Mouse (Mus musculus) neural tube, embryonic 13.5 days (tissue): ENCODE measurements around the gene Fbxl7. TPM values are rescaled to one million over a fixed set of nuclear protein-coding genes. Genes with fewer than 3 reads are reported as not detected.

Source experiments
- ATAC-seq: fragments of 200-750 bp; cut with Nextera tagmentation; 2 replicates; pipeline ENCODE4 v1.8.0; 2017; ENCODE audit warnings: low read depth, mild to moderate bottlenecking, moderate TSS enrichment, moderate library complexity
- H3K27ac ChIP-seq: fragments of 300-500 bp; sonication (generic); replicated peaks from 2 replicates; pipeline ENCODE4 v1.5.1; 2015; ENCODE audit warnings: moderate library complexity, mild to moderate bottlenecking, inconsistent platforms
- H3K27me3 ChIP-seq: fragments of 300-500 bp; sonication (generic); 2 replicates; pipeline ENCODE4 v1.6.1; 2015; ENCODE audit warnings: mild to moderate bottlenecking, inconsistent platforms
- H3K36me3 ChIP-seq: fragments of 300-500 bp; sonication (generic); 2 replicates; pipeline ENCODE4 v1.6.1; 2015; ENCODE audit warnings: mild to moderate bottlenecking, inconsistent platforms
- H3K4me1 ChIP-seq: fragments of 300-500 bp; sonication (generic); replicated peaks from 2 replicates; pipeline ENCODE4 v1.6.1; 2015; ENCODE audit warnings: inconsistent platforms
- H3K4me2 ChIP-seq: fragments of 300-500 bp; sonication (generic); 2 replicates; pipeline ENCODE4 v1.6.1; 2015; ENCODE audit warnings: inconsistent platforms, mild to moderate bottlenecking, moderate library complexity
- H3K4me3 ChIP-seq: fragments of 300-500 bp; sonication (generic); 2 replicates; pipeline ENCODE4 v1.5.1; 2015; ENCODE audit warnings: mild to moderate bottlenecking, inconsistent platforms
- H3K9ac ChIP-seq: fragments of 300-500 bp; sonication (generic); 2 replicates; pipeline ENCODE4 v1.6.1; 2015; ENCODE audit warnings: moderate library complexity, mild to moderate bottlenecking, inconsistent platforms
- H3K9me3 ChIP-seq: fragments of 300-500 bp; sonication (generic); 2 replicates; pipeline ENCODE4 v1.6.1; 2016; ENCODE audit warnings: inconsistent platforms
- WGBS: fragments of 180-500 bp; shearing (Covaris S2); methylation state at CpG from one replicate; pipeline ENCODE4 v1.1.7; 2015; 5-methylcytosine and 5-hydroxymethylcytosine counted together
- polyA plus RNA-seq: library from polyadenylated mRNA; unstranded; fragments of >200 nt; fragmentation: Nextera tagmentation; extraction: Ambion mirVana; gene quantifications from 2 replicates; pipeline ENCODE4 v1.2.1, GENCODE M21; 2015

Fbxl7 gene
- polyA plus RNA-seq, 1 experiment from 2014 or later, result 12.6 TPM

DNA sequence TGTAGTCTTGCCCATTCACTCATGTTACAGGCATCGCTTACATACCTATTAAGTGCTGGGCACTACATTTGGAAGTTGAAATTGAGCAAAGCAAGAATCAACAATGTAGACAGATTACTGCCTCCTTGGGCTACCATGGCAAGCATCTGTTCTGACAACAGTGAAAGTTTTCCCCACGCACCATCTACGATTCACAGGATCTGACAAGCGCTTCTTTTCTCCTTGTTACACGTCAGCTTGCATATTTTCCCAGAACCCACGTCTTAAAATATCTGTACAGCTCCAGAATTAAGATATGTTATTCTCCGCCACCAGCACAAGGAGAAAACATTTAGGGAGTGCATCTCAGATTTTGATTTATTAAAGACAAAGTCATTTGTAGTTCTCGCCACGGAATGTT is 213.1 kb downstream of the Fbxl7 start:
- H3K36me3 ChIP-seq, result no peaks in the 10 kb centered on the region
- H3K27ac ChIP-seq, result no peak overlapping the region
- no peak overlapping the region for H3K4me3 ChIP-seq
- no peak for ATAC-seq
- no peak overlapping the region for H3K9ac ChIP-seq
- no peaks in the 10 kb centered on the region for H3K4me1 ChIP-seq
- no peaks in the 10 kb centered on the region for H3K9me3 ChIP-seq
- WGBS, result 86% methylated on average over 9 of the region's 9 CpGs
- H3K27me3 ChIP-seq, result no peaks in the 10 kb centered on the region
- no peak overlapping the region for H3K4me2 ChIP-seq

DNA sequence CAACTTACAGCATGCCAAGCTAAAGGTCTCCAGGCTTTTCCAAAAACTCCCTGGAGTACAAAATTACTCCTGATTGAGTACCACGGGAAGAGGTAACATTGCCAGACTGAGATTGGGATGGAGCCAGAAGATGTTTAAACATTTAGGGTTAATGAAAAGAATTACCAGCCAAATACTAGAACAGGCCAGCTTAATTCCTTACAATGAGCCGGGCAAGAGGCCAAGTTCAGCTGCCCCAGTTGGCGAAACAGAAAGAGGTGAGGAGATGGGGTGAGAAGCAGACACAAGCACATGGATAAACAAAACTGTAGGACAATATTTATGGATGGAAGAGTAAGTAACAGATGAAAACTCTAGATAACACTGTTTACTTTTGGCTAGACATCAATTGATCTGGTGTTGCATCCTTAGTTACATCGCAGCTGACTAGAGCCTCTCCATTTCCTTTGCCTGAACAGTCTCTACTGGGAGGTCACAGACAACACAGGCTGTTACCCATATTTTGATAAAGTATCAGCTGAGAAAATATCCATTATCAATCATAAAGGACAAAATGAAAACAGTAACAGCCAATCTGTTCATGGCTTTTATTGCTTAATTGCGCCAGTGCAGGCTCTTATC is 222.0 kb downstream of the Fbxl7 start:
- WGBS, result 73% methylated on average over 5 of the region's 5 CpGs
- H3K4me1 ChIP-seq, result peaks cover 8% of the 10 kb centered on the region; the same call in 1 of the 2 replicates
- H3K4me3 ChIP-seq, result no peak overlapping the region
- H3K27ac ChIP-seq, result no peak overlapping the region
- no peaks in the 10 kb centered on the region for H3K36me3 ChIP-seq
- H3K27me3 ChIP-seq, result no peaks in the 10 kb centered on the region
- H3K4me2 ChIP-seq, result no peak overlapping the region
- H3K9ac ChIP-seq, result no peak overlapping the region
- ATAC-seq, result no peak; the same call in 1 of the 2 replicates
- H3K9me3 ChIP-seq, result no peaks in the 10 kb centered on the region

DNA sequence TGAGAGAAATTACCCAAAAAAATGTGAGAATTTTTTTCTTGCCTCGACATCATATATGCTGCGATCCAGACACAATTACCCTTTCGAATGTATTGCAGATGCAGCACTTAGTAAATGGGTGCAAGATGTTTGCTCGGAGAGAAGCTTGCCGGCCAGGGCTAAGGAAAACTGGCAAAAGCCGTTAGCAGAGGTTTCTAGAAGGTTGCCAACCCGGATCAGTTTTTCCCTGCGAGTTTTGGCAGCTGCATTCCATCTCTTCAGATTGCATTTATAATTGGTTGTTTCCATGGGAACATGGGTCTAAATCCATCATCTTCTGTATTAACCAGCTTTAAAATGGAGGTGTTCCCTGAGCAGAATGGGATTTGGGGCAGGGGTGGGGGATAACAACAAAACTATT is 240.4 kb downstream of the Fbxl7 start:
- H3K4me1 ChIP-seq, result 0 out of 2 replicates have a peak, but pooled peaks cover 2% of the 10 kb centered on the region
- H3K27me3 ChIP-seq, result no peaks in the 10 kb centered on the region
- H3K9me3 ChIP-seq, result no peaks in the 10 kb centered on the region
- H3K36me3 ChIP-seq, result no peaks in the 10 kb centered on the region
- H3K4me2 ChIP-seq, result no peak overlapping the region
- no peak for ATAC-seq
- no peak overlapping the region for H3K4me3 ChIP-seq
- no peak overlapping the region for H3K9ac ChIP-seq
- no peak overlapping the region for H3K27ac ChIP-seq
- 77% methylated on average over 8 of the region's 8 CpGs for WGBS

DNA sequence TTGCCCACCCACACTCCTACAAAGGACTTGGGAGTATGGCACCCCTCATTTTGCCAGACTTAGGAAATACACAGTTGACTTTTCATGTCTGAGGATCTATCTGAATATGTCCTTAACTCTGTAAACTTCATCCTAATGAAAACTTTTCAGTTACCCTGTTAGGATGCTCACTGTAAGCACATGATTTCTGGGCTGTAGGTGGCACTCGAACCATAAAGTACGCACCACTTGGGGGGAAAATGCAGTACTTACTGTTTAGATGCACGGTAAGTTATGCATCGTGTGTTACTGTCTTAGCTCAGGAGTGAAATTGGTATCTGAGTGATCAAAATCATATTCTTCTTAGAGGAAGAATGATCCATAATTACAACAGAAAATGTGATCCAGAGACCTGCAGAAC is 252.8 kb downstream of the Fbxl7 start:
- H3K9ac ChIP-seq, result no peak overlapping the region
- H3K9me3 ChIP-seq, result no peaks in the 10 kb centered on the region
- no peak for ATAC-seq
- H3K36me3 ChIP-seq, result no peaks in the 10 kb centered on the region
- 90% methylated on average over 4 of the region's 4 CpGs for WGBS
- peaks cover 11% of the 10 kb centered on the region for H3K4me1 ChIP-seq
- H3K4me2 ChIP-seq, result no peak overlapping the region
- no peaks in the 10 kb centered on the region for H3K27me3 ChIP-seq
- no peak overlapping the region for H3K4me3 ChIP-seq
- no peak overlapping the region for H3K27ac ChIP-seq

DNA sequence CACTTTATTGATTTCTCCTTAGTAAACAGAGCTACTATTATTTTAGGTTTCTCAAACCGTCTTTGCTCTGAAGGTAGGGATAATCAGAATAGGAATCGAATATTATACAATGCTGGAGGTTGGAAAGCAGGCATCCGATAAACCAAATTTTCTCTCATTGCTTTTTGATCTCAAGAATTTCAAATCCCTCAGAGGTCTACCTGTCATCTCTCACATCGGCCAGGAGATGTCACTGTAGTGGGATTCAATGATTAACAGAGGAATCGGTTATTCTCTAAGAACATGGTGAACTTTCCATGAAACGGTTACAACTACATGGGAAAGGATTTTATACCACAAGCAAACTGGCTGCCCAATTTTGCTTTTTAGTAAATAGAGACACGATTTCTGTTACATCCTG is 255.7 kb downstream of the Fbxl7 start:
- no peaks in the 10 kb centered on the region for H3K9me3 ChIP-seq
- H3K27me3 ChIP-seq, result no peaks in the 10 kb centered on the region
- H3K27ac ChIP-seq, result no peak overlapping the region
- H3K36me3 ChIP-seq, result no peaks in the 10 kb centered on the region
- peaks cover 11% of the 10 kb centered on the region for H3K4me1 ChIP-seq
- H3K4me2 ChIP-seq, result no peak overlapping the region
- ATAC-seq, result no peak
- H3K9ac ChIP-seq, result no peak overlapping the region
- no peak overlapping the region for H3K4me3 ChIP-seq
- 71% methylated on average over 7 of the region's 7 CpGs for WGBS

DNA sequence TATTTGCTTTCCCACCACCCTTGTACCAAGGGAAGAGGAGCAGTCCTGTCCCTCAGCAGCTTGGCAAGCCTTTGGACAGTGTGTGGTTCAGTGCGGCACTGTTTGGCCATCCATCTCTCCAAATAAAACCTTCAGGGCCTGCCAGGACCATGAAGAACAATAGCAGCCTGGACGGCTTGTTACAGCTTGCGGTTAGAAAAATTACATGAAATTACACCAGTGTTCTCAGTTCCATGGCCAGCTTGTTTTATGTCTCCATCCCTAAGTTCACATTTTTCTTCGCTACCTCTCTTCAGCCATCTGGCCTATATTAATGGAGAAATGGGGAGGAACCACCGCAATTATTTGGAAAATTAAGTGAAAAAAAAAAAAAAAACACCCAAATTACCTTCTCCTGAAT is 259.8 kb downstream of the Fbxl7 start:
- H3K27ac ChIP-seq, result no peak overlapping the region
- no peak for ATAC-seq
- H3K9ac ChIP-seq, result no peak overlapping the region
- no peaks in the 10 kb centered on the region for H3K9me3 ChIP-seq
- no peak overlapping the region for H3K4me3 ChIP-seq
- no peaks in the 10 kb centered on the region for H3K36me3 ChIP-seq
- 67% methylated on average over 5 of the region's 5 CpGs for WGBS
- peaks cover 11% of the 10 kb centered on the region for H3K4me1 ChIP-seq
- H3K27me3 ChIP-seq, result no peaks in the 10 kb centered on the region
- no peak overlapping the region for H3K4me2 ChIP-seq

DNA sequence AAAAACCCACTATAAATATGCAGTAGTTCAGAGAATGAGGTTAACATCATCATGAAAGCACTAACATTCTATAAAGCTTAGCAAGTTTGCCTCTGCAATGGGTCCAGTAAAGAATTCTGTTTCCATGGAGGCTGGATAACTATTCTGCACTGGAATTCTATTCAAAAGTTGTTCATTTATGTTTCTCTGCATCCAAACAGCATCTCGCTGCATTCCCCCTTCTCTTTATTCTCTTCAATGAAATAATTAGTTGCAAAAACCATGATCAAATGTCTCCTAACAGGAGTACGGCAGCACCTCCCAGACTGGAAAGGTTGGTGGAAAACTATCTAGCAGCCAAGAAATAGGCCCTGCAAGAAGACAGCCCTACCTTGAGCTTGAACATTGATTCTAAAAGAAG is 267.2 kb downstream of the Fbxl7 start:
- Histone ChIP-seq H3K4me3 (no peak overlapping the region), H3K9me3 (no peaks in the 10 kb centered on the region), H3K4me2 (no peak overlapping the region), H3K4me1 (no peaks in the 10 kb centered on the region; the same call in 1 of the 2 replicates), H3K27ac (no peak overlapping the region), H3K27me3 (no peaks in the 10 kb centered on the region), H3K36me3 (no peaks in the 10 kb centered on the region), H3K9ac (no peak overlapping the region)
- whole genome bisulfite sequencing, result 52% methylated on average over 2 of the region's 2 CpGs
- no peak for ATAC-seq

DNA sequence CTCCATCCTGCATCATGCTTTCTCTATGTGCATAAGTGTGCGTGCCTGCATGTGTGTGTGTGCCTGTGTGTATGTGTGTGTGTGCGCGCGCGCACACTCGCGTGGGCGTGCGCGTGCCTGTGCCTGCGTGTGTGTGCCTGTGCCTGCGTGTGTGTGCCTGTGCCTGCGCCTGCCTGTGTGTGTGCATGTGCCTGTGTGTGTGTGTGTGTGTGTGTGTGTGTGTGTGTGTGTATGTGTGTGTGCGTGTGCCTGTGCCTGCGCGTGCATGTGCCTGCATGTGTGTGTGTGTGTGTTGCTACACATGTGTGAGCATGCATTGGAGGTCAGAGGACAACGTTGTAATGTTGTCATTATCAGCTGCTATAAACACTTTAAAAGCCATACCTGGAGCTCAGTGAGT is 272.1 kb downstream of the Fbxl7 start:
- WGBS, result 95% methylated on average over 17 of the region's 17 CpGs
- H3K9me3 ChIP-seq, result no peaks in the 10 kb centered on the region
- no peaks in the 10 kb centered on the region for H3K27me3 ChIP-seq
- H3K4me2 ChIP-seq, result no peak overlapping the region
- H3K27ac ChIP-seq, result no peak overlapping the region
- no peaks in the 10 kb centered on the region for H3K36me3 ChIP-seq
- H3K4me1 ChIP-seq, result peaks cover 10% of the 10 kb centered on the region
- no peak overlapping the region for H3K4me3 ChIP-seq
- no peak overlapping the region for H3K9ac ChIP-seq
- ATAC-seq, result no peak

DNA sequence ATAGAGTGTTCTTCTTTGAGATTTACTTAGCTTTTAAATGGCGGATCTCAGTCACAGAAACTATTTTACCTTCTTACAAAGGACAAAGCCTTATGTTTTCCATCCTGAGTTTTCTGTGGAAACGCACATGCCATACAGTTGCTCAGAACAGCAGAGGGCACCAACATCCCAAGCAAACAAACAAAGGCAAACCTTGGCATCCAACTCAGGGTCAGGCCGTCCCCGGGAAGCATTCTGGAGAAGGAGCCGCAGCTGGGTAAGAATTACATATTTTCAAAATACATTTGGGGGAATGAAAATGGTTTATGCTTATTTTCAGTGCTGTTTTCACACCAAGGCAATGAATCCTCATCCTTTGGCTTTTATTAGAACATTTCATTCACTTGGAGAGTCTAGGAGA is 275.1 kb downstream of the Fbxl7 start:
- no peaks in the 10 kb centered on the region for H3K9me3 ChIP-seq
- H3K27me3 ChIP-seq, result no peaks in the 10 kb centered on the region
- no peak overlapping the region for H3K27ac ChIP-seq
- peaks cover 10% of the 10 kb centered on the region for H3K4me1 ChIP-seq
- no peak overlapping the region for H3K4me3 ChIP-seq
- no peak overlapping the region for H3K9ac ChIP-seq
- ATAC-seq, result peak; percentile 80; the same call in 1 of the 2 replicates
- no peak overlapping the region for H3K4me2 ChIP-seq
- H3K36me3 ChIP-seq, result no peaks in the 10 kb centered on the region
- WGBS, result 42% methylated on average over 5 of the region's 5 CpGs

DNA sequence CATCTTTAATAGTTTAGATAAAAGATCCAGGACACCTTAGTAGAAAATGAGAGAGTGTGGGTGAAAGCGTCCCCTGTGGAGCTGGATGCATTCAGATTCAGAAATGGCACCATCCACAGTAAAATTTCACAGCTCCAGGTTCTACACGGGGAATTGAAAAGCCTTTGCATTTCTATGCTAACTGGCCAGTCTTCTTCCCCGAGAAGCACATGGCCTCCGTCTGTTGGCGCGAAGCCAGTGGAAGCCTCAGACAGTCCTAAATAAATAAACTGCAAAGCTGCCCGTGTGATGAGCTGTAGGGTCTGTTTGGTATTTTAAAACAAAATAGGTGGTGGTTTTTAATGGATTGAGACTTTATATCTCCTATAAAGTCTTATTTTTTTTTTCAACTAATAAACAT is 276.2 kb downstream of the Fbxl7 start:
- no peak overlapping the region for H3K4me2 ChIP-seq
- no peaks in the 10 kb centered on the region for H3K36me3 ChIP-seq
- peaks cover 10% of the 10 kb centered on the region for H3K4me1 ChIP-seq
- no peak overlapping the region for H3K9ac ChIP-seq
- H3K27ac ChIP-seq, result no peak overlapping the region
- no peaks in the 10 kb centered on the region for H3K27me3 ChIP-seq
- peak; percentile 52; the same call in 1 of the 2 replicates for ATAC-seq
- 40% methylated on average over 7 of the region's 7 CpGs for WGBS
- H3K9me3 ChIP-seq, result no peaks in the 10 kb centered on the region
- H3K4me3 ChIP-seq, result no peak overlapping the region

DNA sequence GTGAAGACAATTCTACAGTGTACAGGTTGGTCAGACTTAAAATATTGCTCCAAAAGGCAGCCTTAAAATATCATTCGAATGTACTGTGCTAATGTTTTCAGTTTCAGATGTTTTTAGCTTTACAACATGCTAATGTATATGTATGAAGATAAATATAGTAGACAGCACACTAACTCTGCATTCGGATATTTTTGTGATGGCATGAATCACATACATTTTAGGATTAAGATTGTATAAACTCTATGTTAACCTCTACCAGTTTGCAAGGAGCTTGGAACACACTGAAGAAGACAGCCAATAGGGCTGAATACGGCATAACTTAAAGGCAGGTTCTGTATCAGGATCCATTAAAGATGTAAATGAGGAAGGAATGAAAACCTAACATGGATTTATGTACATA is 299.1 kb downstream of the Fbxl7 start:
- H3K4me1 ChIP-seq, result no peaks in the 10 kb centered on the region
- H3K4me2 ChIP-seq, result no peak overlapping the region
- no peaks in the 10 kb centered on the region for H3K27me3 ChIP-seq
- no peak overlapping the region for H3K9ac ChIP-seq
- no peak overlapping the region for H3K27ac ChIP-seq
- no peak overlapping the region for H3K4me3 ChIP-seq
- H3K9me3 ChIP-seq, result no peaks in the 10 kb centered on the region
- no peaks in the 10 kb centered on the region for H3K36me3 ChIP-seq
- ATAC-seq, result no peak
- 93% methylated on average over 3 of the region's 3 CpGs for WGBS

DNA sequence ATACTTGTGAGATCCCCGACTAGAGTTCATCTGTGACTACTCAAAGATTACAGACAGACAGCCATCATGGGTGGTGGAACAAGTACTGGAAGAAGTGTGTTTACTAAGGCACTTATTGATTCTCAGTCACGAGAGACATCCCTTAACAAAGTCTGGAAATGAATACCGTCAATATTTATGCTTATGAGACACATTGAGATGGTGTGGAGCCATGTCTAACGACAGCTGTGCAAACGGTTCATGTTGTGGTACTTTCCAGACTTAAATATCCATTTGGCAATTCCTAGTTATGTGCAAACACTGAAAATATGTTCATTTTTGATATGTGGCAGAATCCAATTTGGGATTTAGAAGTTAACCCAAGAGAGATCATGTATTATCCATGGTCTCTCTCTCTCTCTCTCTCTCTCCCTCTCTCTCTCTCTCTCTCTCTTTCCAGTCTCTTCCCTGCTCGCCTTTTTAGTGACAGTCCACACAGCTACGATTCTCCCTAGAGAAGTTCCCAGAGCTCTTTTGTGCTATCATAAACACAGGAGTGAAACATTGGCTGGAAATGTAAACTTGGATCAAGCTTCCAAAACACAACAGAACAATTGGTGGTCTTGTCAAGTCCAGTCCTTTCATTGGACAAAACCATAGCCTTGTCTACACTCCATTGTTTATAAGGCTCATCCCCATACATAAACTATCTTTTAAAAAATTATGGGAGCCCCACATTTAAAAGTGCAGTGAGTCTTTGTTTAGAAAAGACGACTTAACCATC is 315.3 kb downstream of the Fbxl7 start:
- Histone ChIP-seq H3K4me2 (no peak overlapping the region), H3K27me3 (no peaks in the 10 kb centered on the region), H3K9me3 (no peaks in the 10 kb centered on the region), H3K27ac (no peak overlapping the region), H3K36me3 (no peaks in the 10 kb centered on the region), H3K9ac (no peak overlapping the region), H3K4me3 (no peak overlapping the region), H3K4me1 (no peaks in the 10 kb centered on the region)
- WGBS, result 82% methylated on average over 8 of the region's 8 CpGs
- ATAC-seq, result no peak

DNA sequence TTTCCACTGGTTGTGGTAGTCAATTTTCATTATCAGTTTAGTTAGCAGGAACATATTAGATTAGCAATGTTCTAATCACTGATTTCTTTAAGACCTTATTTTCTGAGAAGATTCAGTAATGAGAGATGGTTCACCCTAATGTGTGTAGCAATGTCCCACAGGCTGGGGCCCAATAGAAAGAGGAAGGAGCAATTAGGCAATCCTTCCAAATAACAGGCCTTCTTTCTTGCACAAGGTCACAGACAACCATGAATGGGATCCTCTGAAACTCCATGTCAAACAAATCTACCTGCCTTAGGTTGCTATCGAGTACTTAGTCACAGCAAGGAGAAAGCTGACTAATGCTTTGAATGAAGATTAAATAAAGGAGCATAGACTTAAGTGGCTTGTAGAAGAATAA is 316.9 kb downstream of the Fbxl7 start:
- WGBS, result 86% methylated on average over 1 of the region's 1 CpGs
- no peak overlapping the region for H3K4me2 ChIP-seq
- H3K9me3 ChIP-seq, result no peaks in the 10 kb centered on the region
- no peak for ATAC-seq
- H3K27ac ChIP-seq, result no peak overlapping the region
- H3K36me3 ChIP-seq, result no peaks in the 10 kb centered on the region
- no peaks in the 10 kb centered on the region for H3K27me3 ChIP-seq
- H3K9ac ChIP-seq, result no peak overlapping the region
- H3K4me1 ChIP-seq, result no peaks in the 10 kb centered on the region
- no peak overlapping the region for H3K4me3 ChIP-seq
